8 mouse cellular contexts compared by ENCODE assay signal in genomic region chr11:100702906-100703305, GRCm38 (mm10). TPM values are rescaled to one million over a fixed set of nuclear protein-coding genes. Genes with fewer than 3 reads are reported as not detected.
DNase-seq lines count a peak whose midpoint lies in the region; ATAC-seq and TF ChIP-seq lines count a peak whose summit lies in the region.

No protein-coding gene starts in this region.

- H3K27ac ChIP-seq in layer of hippocampus, adult 2 months: no peak overlapping the region
- H3K27ac ChIP-seq in brown adipose tissue, adult 24 weeks (replicated peaks; ENCODE audit: low read depth, low read length): no peak overlapping the region
- no peak overlapping the region for H3K27ac ChIP-seq in forebrain, postnatal 0 days (ENCODE audit: low read depth, low read length)
- H3K27ac ChIP-seq in macrophage: peak overlapping the region; percentile 94

- ATAC-seq in forebrain, postnatal 0 days: no peak

- peak overlapping the region; percentile 40; the same call in 1 of the 2 replicates for H3K4me3 ChIP-seq in layer of hippocampus, adult 2 months
- H3K4me3 ChIP-seq in brown adipose tissue, adult 24 weeks (ENCODE audit: insufficient read depth, low read depth, low read length): peak overlapping the region; percentile 57
- no peak overlapping the region for H3K4me3 ChIP-seq in forebrain, postnatal 0 days (ENCODE audit: low read depth, low read length)
- H3K4me3 ChIP-seq in macrophage (ENCODE audit: inconsistent target): peak overlapping the region; percentile 93

- H3K79me2 ChIP-seq in macrophage (ENCODE audit: inconsistent target): peaks cover 27% of the 10 kb centered on the region

- peaks cover 5% of the 10 kb centered on the region for H3K4me1 ChIP-seq in brown adipose tissue, adult 24 weeks (ENCODE audit: control insufficient read depth, insufficient read depth, insufficient read length, low read length)
- H3K4me1 ChIP-seq in forebrain, postnatal 0 days (ENCODE audit: insufficient read depth): no peaks in the 10 kb centered on the region

- peaks cover 34% of the 10 kb centered on the region for H3K36me3 ChIP-seq in forebrain, postnatal 0 days (ENCODE audit: insufficient read depth)
- peaks cover 73% of the 10 kb centered on the region for H3K36me3 ChIP-seq in macrophage (ENCODE audit: inconsistent target)

- no peaks in the 10 kb centered on the region for H3K9me3 ChIP-seq in forebrain, postnatal 0 days (ENCODE audit: low read length)

- no peak overlapping the region for H3K9ac ChIP-seq in forebrain, postnatal 0 days

- DNase-seq in layer of hippocampus, adult 2 months (ENCODE audit: low spot score in 2 of 2): no peak
- no peak for DNase-seq in layer of hippocampus, adult 9-11 months
- no peak for DNase-seq in forebrain, postnatal 0 days
- no peak for DNase-seq in thymus, postnatal 4 days
- no peak for DNase-seq in layer of hippocampus, adult 9-10 months (ENCODE audit: low spot score)
- no peak for DNase-seq in frontal cortex, postnatal 25 days (ENCODE audit: low spot score in 2 of 2)

- 57% methylated on average over 7 of the region's 7 CpGs for WGBS in forebrain, postnatal 0 days
- WGBS in macrophage (ENCODE audit: missing documents): 6% methylated on average over 7 of the region's 7 CpGs

- no peak for TF ChIP-seq CTCF in layer of hippocampus, adult 2 months (conservative IDR thresholded peaks at IDR 0.05)
- TF ChIP-seq CTCF in forebrain, postnatal 0 days (IDR thresholded peaks at IDR 0.05; ENCODE audit: low read depth): no peak

- peak overlapping the region; percentile 16; the same call in 1 of the 2 replicates for H3K4me2 ChIP-seq in forebrain, postnatal 0 days (ENCODE audit: low read depth)

- H3K27me3 ChIP-seq in forebrain, postnatal 0 days (ENCODE audit: insufficient read depth, low read length): no peaks in the 10 kb centered on the region

RNA-seq across cellular contexts. Expression of gene Dhx58, which starts 1.2 kb away (rescaled TPM):
- total RNA-seq in layer of hippocampus, adult 2 months (2021): 1 to 10 TPM; 1.6 to 2.3 TPM
- polyA plus RNA-seq in brown adipose tissue, adult 24 weeks (2012; ENCODE audit: insufficient read depth, insufficient read length, missing spikeins): 3.6 and 6.4 TPM in 2 replicates
- 0.69 and 2.3 TPM in 2 replicates for total RNA-seq in forebrain, postnatal 0 days (2014; rRNA removed)
- polyA plus RNA-seq in forebrain, postnatal 0 days (2015; fragmentation: Nextera tagmentation; extraction: Ambion mirVana): 1.0 and 1.5 TPM in 2 replicates
- 100 to 1,000 TPM; 134 to 515 (median 340) TPM for total RNA-seq in macrophage (2018; cell fraction: chromatin; rRNA removed)
- 100 to 1,000 TPM in 13 of 26 experiments, 10 to 100 TPM in 13; 58.7 to 198 (median 123) TPM for total RNA-seq in macrophage (2018; cell fraction: cytosol; rRNA removed)
- total RNA-seq in macrophage (2018; cell fraction: nucleus; rRNA removed): 100 to 1,000 TPM; 150 to 535 (median 277) TPM
- polyA plus RNA-seq in macrophage (2018): 42.8 to 129 TPM (median 87.0 TPM) in 3 replicates

RNA-seq across cellular contexts. Expression of gene Kat2a, which starts 9.4 kb away (rescaled TPM):
- total RNA-seq in layer of hippocampus, adult 2 months (2021): 10 to 100 TPM; 55.4 to 57.8 TPM
- polyA plus RNA-seq in brown adipose tissue, adult 24 weeks (2012; ENCODE audit: insufficient read depth, insufficient read length, missing spikeins): 6.9 and 8.4 TPM in 2 replicates
- 41.9 and 42.8 TPM in 2 replicates for total RNA-seq in forebrain, postnatal 0 days (2014; rRNA removed)
- polyA plus RNA-seq in forebrain, postnatal 0 days (2015; fragmentation: Nextera tagmentation; extraction: Ambion mirVana): 59.9 and 67.0 TPM in 2 replicates
- total RNA-seq in macrophage (2018; cell fraction: chromatin; rRNA removed): 10 to 100 TPM; 35.6 to 91.5 (median 59.1) TPM
- total RNA-seq in macrophage (2018; cell fraction: cytosol; rRNA removed): 10 to 100 TPM; 11.8 to 23.7 (median 19.2) TPM
- total RNA-seq in macrophage (2018; cell fraction: nucleus; rRNA removed): 10 to 100 TPM; 16.9 to 85.9 (median 40.5) TPM
- polyA plus RNA-seq in macrophage (2018): 22.4 to 41.0 TPM (median 23.3 TPM) in 3 replicates

RNA-seq across cellular contexts. Expression of gene Zfp385c, which starts 10.7 kb away (rescaled TPM):
- total RNA-seq in layer of hippocampus, adult 2 months (2021): under 1 TPM; 0.20 to 0.67 TPM
- polyA plus RNA-seq in brown adipose tissue, adult 24 weeks (2012; ENCODE audit: insufficient read depth, insufficient read length, missing spikeins): not detected in 2 replicates
- total RNA-seq in forebrain, postnatal 0 days (2014; rRNA removed): 1.7 and 2.0 TPM in 2 replicates
- polyA plus RNA-seq in forebrain, postnatal 0 days (2015; fragmentation: Nextera tagmentation; extraction: Ambion mirVana): 0.40 and 1.0 TPM in 2 replicates
- 1 to 10 TPM in 3 of 26 experiments, under 1 TPM in 2, not detected in 21; 0.49 to 3.0 (median 1.0) TPM for total RNA-seq in macrophage (2018; cell fraction: chromatin; rRNA removed)
- total RNA-seq in macrophage (2018; cell fraction: cytosol; rRNA removed): 1 to 10 TPM in 10 of 26 experiments, under 1 TPM in 16; 0.26 to 2.0 (median 0.87) TPM
- 1 to 10 TPM in 7 of 26 experiments, under 1 TPM in 9, not detected in 10; 0.17 to 2.5 (median 0.95) TPM for total RNA-seq in macrophage (2018; cell fraction: nucleus; rRNA removed)
- polyA plus RNA-seq in macrophage (2018): 0.14 to 1.2 TPM (median 0.57 TPM) in 3 replicates

RNA-seq across cellular contexts. Expression of gene Hspb9, which starts 10.7 kb away (rescaled TPM):
- not detected for total RNA-seq in layer of hippocampus, adult 2 months (2021)
- polyA plus RNA-seq in brown adipose tissue, adult 24 weeks (2012; ENCODE audit: insufficient read depth, insufficient read length, missing spikeins): not detected in 2 replicates
- not detected in 2 replicates for total RNA-seq in forebrain, postnatal 0 days (2014; rRNA removed)
- 0.21 and 0.22 TPM in 2 replicates for polyA plus RNA-seq in forebrain, postnatal 0 days (2015; fragmentation: Nextera tagmentation; extraction: Ambion mirVana)
- total RNA-seq in macrophage (2018; cell fraction: chromatin; rRNA removed): 1 to 10 TPM in 6 of 26 experiments, not detected in 20; 1.5 to 3.3 (median 1.7) TPM
- total RNA-seq in macrophage (2018; cell fraction: cytosol; rRNA removed): under 1 TPM in 10 of 26 experiments, not detected in 16; 0.25 to 0.92 (median 0.34) TPM
- total RNA-seq in macrophage (2018; cell fraction: nucleus; rRNA removed): 1 to 10 TPM in 8 of 26 experiments, under 1 TPM in 1, not detected in 17; 0.99 to 5.3 (median 3.1) TPM
- polyA plus RNA-seq in macrophage (2018): not detected in 3 replicates

RNA-seq across cellular contexts. Expression of gene Rab5c, which starts 35.1 kb away (rescaled TPM):
- total RNA-seq in layer of hippocampus, adult 2 months (2021): 100 to 1,000 TPM; 137 to 148 TPM
- 148 and 163 TPM in 2 replicates for polyA plus RNA-seq in brown adipose tissue, adult 24 weeks (2012; ENCODE audit: insufficient read depth, insufficient read length, missing spikeins)
- 208 and 211 TPM in 2 replicates for total RNA-seq in forebrain, postnatal 0 days (2014; rRNA removed)
- polyA plus RNA-seq in forebrain, postnatal 0 days (2015; fragmentation: Nextera tagmentation; extraction: Ambion mirVana): 34.9 and 37.8 TPM in 2 replicates
- 100 to 1,000 TPM in 1 of 26 experiments, 10 to 100 TPM in 25; 39.2 to 102 (median 64.6) TPM for total RNA-seq in macrophage (2018; cell fraction: chromatin; rRNA removed)
- total RNA-seq in macrophage (2018; cell fraction: cytosol; rRNA removed): 100 to 1,000 TPM; 286 to 464 (median 359) TPM
- 100 to 1,000 TPM in 24 of 26 experiments, 10 to 100 TPM in 2; 81.7 to 239 (median 158) TPM for total RNA-seq in macrophage (2018; cell fraction: nucleus; rRNA removed)
- 348 to 578 TPM (median 378 TPM) in 3 replicates for polyA plus RNA-seq in macrophage (2018)
